Mouse (Mus musculus) E14TG2a.4 (cell line): ENCODE measurements around the gene Tm6sf1.

Source experiments
- H3K27me3 ChIP-seq: 2 replicates; pipeline ENCODE4 v1.6.1; 2014; ENCODE audit warnings: low read length, control low read depth; ENCODE audit not compliant: insufficient read depth
- H3K36me3 ChIP-seq: 2 replicates; pipeline ENCODE4 v1.6.1; 2014; ENCODE audit warnings: low read length, control low read depth; ENCODE audit not compliant: insufficient read depth
- H3K4me1 ChIP-seq: replicated peaks from 2 replicates; pipeline ENCODE4 v1.6.1; 2014; ENCODE audit warnings: low read depth, low read length, control low read depth
- H3K4me3 ChIP-seq: replicated peaks from 2 replicates; pipeline ENCODE4 v1.5.1; 2014; ENCODE audit warnings: mild to moderate bottlenecking, low read length
- H3K9me3 ChIP-seq: 2 replicates; pipeline ENCODE4 v1.6.1; 2014; ENCODE audit warnings: low read length, control low read depth
- CTCF ChIP-seq: conservative IDR thresholded peaks from 2 replicates; pipeline ENCODE4 v1.5.1; 2014; ENCODE audit warnings: low read length
- NANOG ChIP-seq: IDR thresholded peaks from 2 replicates; pipeline ENCODE4 v1.6.1; 2014; ENCODE audit warnings: borderline replicate concordance, low read length, mixed read lengths
- POU5F1 ChIP-seq: IDR thresholded peaks from 2 replicates; pipeline ENCODE4 v1.6.1; 2014; ENCODE audit warnings: low read length, borderline replicate concordance

Tm6sf1 gene

GRCm38 (mm10) chr7:81856221-81856620 is 2.6 kb upstream of the Tm6sf1 start:
- H3K4me3 ChIP-seq = no peak overlapping the region
- H3K36me3 ChIP-seq = no peaks in the 10 kb centered on the region
- no peak for TF ChIP-seq POU5F1
- TF ChIP-seq NANOG = no peak
- no peak for TF ChIP-seq CTCF

GRCm38 (mm10) chr7:81858236-81858635 is 565 bp upstream of the Tm6sf1 start:
- H3K4me1 ChIP-seq = peaks cover 37% of the 10 kb centered on the region
- H3K4me3 ChIP-seq = peak overlapping the region; percentile 79
- TF ChIP-seq POU5F1 (no peak), NANOG (no peak), CTCF (no peak)
- H3K36me3 ChIP-seq = no peaks in the 10 kb centered on the region
- peaks cover 74% of the 10 kb centered on the region for H3K27me3 ChIP-seq
- H3K9me3 ChIP-seq = peaks cover 11% of the 10 kb centered on the region

More at GRCm38 (mm10) chr7:81856221-81856620, 2.6 kb upstream of the Tm6sf1 start:
- Histone ChIP-seq H3K4me1 (peaks cover 30% of the 10 kb centered on the region), H3K27me3 (peaks cover 54% of the 10 kb centered on the region), H3K9me3 (peaks cover 11% of the 10 kb centered on the region)

DNA sequence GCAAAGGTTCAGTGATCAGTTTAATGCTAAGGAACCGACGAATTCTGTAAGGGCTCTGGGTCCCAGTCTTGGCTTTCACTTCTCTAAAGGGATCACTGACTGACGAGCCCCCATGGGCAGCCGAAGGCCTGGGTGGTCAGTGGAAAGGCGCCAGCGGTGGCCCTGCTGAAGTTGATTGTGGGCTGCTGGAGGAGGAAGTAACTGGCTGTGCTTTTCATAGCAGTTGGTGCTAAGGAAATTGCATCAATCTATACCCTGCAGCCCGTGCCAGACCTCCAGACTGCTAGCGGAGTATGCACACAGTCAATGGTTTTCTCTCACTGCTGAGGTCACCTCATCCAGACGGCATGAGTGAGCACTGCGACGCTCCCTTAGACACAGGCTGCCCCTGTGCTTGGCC is 1.3 kb downstream of the Tm6sf1 start:
- Histone ChIP-seq H3K27me3 (peaks cover 80% of the 10 kb centered on the region), H3K9me3 (no peaks in the 10 kb centered on the region), H3K4me3 (peak overlapping the region; percentile 79; the same call in 1 of the 2 replicates), H3K36me3 (no peaks in the 10 kb centered on the region), H3K4me1 (peaks cover 48% of the 10 kb centered on the region)
- TF ChIP-seq POU5F1 (no peak), CTCF (no peak), NANOG (no peak)

GRCm38 (mm10) chr7:81860996-81861395 is 2.2 kb downstream of the Tm6sf1 start:
- Histone ChIP-seq H3K4me1 (peaks cover 45% of the 10 kb centered on the region), H3K36me3 (no peaks in the 10 kb centered on the region), H3K27me3 (peaks cover 80% of the 10 kb centered on the region), H3K9me3 (no peaks in the 10 kb centered on the region), H3K4me3 (no peak overlapping the region)
- TF ChIP-seq POU5F1 = no peak
- no peak for TF ChIP-seq NANOG
- TF ChIP-seq CTCF = no peak

DNA sequence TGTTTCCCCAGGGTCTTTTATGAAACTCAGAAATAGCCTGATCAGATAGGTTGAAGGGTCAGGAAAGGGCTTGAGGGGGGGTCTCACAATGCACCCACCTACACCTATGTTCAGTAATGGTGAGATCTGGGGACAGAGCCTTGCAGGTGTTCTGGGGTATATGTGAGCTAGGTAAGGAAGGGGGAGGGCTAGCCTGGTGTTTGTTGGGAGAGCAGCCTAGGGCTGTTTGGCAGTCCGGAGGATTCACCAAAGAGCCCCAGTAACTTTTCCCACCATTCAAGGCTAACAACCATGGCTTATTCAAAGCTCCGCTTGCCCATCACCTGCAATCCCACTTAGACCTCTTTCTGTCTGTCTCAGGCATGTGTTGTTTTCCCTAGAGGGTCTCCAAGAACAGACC is 2.7 kb downstream of the Tm6sf1 start:
- no peak for TF ChIP-seq POU5F1
- TF ChIP-seq CTCF = no peak
- TF ChIP-seq NANOG = no peak
- no peak overlapping the region for H3K4me3 ChIP-seq
- H3K4me1 ChIP-seq = peaks cover 42% of the 10 kb centered on the region

GRCm38 (mm10) chr7:81861921-81862320 is 3.1 kb downstream of the Tm6sf1 start:
- no peaks in the 10 kb centered on the region for H3K9me3 ChIP-seq
- peaks cover 46% of the 10 kb centered on the region for H3K4me1 ChIP-seq
- H3K36me3 ChIP-seq = no peaks in the 10 kb centered on the region
- TF ChIP-seq POU5F1 = no peak
- no peak for TF ChIP-seq CTCF
- no peak for TF ChIP-seq NANOG
- no peak overlapping the region for H3K4me3 ChIP-seq
- peaks cover 73% of the 10 kb centered on the region for H3K27me3 ChIP-seq

More for the DNA sequence above, 2.7 kb downstream of the Tm6sf1 start:
- Histone ChIP-seq H3K9me3 (no peaks in the 10 kb centered on the region), H3K36me3 (no peaks in the 10 kb centered on the region), H3K27me3 (peaks cover 77% of the 10 kb centered on the region)

DNA sequence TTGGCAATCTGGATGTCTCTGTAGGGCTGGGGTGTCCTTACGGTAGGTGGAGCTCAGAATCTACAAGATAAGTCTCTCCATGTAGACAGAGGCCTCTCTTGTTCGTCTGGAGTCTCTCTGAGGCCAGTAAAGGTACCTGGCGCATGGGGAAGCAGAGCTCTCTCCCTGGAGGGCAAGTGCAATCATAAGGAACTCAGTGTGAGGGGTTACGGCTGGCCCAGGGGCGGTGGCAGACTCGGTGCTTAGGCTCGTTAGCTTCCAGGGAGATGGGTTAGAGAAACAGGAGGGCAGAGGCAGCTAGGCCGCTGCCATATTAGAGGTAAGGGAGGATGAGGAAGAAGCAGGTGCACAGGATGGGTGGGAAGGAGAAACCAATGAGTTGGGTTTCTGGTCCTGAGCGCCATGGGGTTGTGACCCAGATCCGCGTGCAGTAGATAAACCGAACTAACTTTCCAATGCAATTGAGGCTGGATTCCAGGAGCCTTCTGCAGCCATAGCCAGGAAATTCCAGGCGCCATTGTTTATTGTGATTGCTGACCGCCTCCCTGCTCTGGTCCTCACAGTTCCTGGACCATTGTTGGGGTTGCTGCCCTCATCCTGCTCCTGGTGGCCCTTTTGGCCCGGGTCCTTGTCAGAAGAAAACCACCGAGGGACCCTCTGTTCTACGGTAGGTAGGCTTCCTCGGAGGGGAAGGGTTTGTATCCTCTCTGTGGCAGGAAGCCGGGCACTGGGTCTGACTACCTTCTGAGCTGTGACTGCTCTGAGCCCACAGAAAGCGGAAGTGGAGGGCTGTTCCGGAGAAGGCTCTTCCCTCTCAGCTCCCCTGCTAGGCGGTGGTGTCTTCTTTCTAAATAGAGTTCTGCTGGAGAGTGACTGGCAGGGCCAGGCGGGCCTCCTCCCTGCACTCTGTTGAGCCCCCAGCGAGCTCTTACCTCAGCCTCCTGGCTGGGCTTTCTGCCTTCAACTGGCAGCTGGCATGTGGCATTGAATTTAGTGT is 4.1 kb downstream of the Tm6sf1 start:
- Histone ChIP-seq H3K4me3 (peak overlapping the region; percentile 39), H3K9me3 (no peaks in the 10 kb centered on the region), H3K36me3 (no peaks in the 10 kb centered on the region), H3K27me3 (peaks cover 63% of the 10 kb centered on the region), H3K4me1 (peaks cover 50% of the 10 kb centered on the region)
- TF ChIP-seq NANOG (no peak), POU5F1 (no peak), CTCF (no peak)

- H3K4me1 ChIP-seq = peaks cover 50% of the 10 kb centered on the region
- H3K4me3 ChIP-seq = no peak overlapping the region
- no peaks in the 10 kb centered on the region for H3K36me3 ChIP-seq
- H3K27me3 ChIP-seq = peaks cover 51% of the 10 kb centered on the region
- TF ChIP-seq CTCF (no peak), NANOG (no peak), POU5F1 (no peak)
- H3K9me3 ChIP-seq = no peaks in the 10 kb centered on the region
Measured at GRCm38 (mm10) chr7:81864552-81864951, 5.8 kb downstream of the Tm6sf1 start.
